Mouse (Mus musculus): ENCODE measurements around the gene Olfr1367.
"Not testable (repeated sequence)": the region's sequence is repeated elsewhere in the genome, so short reads cannot be mapped to it uniquely, and the experiment has no call there.

Gene Olfr1367

DNA sequence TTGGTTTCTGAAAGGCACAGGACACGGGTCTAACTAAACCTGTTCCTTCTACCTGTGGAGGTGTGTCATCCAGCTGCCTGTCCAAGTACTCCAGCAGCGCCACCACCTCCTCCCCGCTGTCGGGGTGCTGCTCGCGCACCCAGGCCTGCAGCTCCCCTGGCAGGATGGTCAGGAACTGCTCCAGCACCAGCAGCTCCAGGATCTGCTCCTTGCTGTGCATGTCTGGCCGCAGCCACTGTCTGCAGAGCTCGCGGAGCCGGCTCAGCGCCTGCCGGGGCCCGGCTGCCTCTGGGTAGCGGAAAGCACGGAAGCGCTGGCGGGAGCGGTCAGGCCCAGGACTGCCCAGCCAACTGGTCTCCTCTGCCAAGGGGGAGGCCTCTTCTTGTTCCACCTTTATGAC lies 49.3 kb downstream of the Olfr1367 start:
- DNase-seq (ENCODE audit: inconsistent ontology term): not testable (repeated sequence)

DNA sequence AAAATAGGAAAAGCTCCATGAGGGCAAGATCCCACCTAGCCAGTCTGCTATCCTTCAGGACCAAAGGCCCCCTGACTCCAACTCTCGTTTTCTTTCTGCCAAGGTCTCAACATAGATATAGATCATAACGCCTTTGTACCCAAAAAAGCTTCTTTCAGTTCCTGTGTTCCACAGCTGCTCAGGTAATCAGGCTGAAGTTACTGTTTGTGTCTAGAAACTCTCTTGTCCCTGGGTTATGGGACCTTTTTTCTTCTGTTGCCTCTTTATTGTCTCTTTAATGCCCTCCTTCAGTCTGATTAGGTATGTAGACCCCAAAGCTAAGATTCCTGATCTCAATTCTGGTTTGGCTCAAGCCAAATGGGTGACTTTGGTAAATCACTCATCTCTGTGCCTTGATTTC lies 50.8 kb downstream of the Olfr1367 start:
- DNase-seq (ENCODE audit: inconsistent ontology term): no peak

All from Muller cell, postnatal 12 days (primary cell).